ENCODE assay signal across 18 mouse cellular contexts in the genomic region with DNA sequence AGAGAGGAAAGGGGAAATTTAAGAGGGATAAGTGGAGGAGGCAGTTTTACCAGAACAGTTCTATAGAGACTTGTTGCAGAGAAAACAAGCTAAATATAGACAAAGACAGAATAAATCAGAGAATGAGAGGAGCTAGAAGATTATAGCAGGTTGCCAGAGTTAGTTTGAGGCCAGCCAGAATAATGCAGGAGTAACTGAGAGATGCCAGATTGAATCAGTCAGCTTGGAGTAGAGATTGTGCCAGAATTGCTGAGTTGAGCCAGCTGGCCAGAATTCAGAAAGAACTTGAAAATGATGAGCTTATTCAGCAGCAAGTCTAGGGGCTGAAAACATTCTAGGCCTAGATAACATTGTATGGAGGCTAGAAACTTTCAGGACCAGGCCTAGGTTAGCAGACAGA.
"Had no signal": no experiment of that assay in that cellular context is flagged by ENCODE, and none has a peak within 500 bp of the region (broad histone marks: within the 10 kb centered on the region; RNA-seq: fewer than 3 reads in every experiment).

No protein-coding gene starts in this region.

- DNase-seq: liver, postnatal 0 days; lung, postnatal 14 days; lung, postnatal 36 days; right cerebral cortex, postnatal 14 days; thymus, adult 2 months; thymus, postnatal 25 days; thymus, postnatal 4 days had no signal

- H3K9me3 ChIP-seq: liver, embryonic 15.5 days; megakaryocyte, embryonic 14.5 days; midbrain, embryonic 15.5 days; stomach, embryonic 15.5 days had no signal

- H3K4me2 ChIP-seq: liver, embryonic 15.5 days; lung, embryonic 15.5 days; midbrain, embryonic 11.5 days; midbrain, embryonic 13.5 days; midbrain, embryonic 15.5 days; neural tube, embryonic 12.5 days; stomach, embryonic 15.5 days had no signal

- H3K4me3 ChIP-seq: liver, embryonic 15.5 days; lung, embryonic 15.5 days; megakaryocyte, embryonic 14.5 days; midbrain, embryonic 13.5 days; midbrain, embryonic 15.5 days; neural tube, embryonic 12.5 days; stomach, embryonic 15.5 days had no signal

- H3K27ac ChIP-seq: liver, embryonic 15.5 days; lung, embryonic 15.5 days; macrophage; midbrain, embryonic 13.5 days; midbrain, embryonic 15.5 days; neural tube, embryonic 12.5 days; stomach, embryonic 15.5 days; stomach, postnatal 0 days had no signal

- H3K36me3 ChIP-seq: liver, embryonic 15.5 days; lung, embryonic 15.5 days; midbrain, embryonic 13.5 days; midbrain, embryonic 15.5 days; neural tube, embryonic 12.5 days; stomach, embryonic 15.5 days had no signal

- H3K9ac ChIP-seq: liver, embryonic 15.5 days; liver, postnatal 0 days; lung, embryonic 15.5 days; midbrain, embryonic 13.5 days; midbrain, embryonic 15.5 days; neural tube, embryonic 12.5 days; stomach, embryonic 15.5 days had no signal

- H3K27me3 ChIP-seq: liver, embryonic 15.5 days; lung, embryonic 15.5 days; megakaryocyte, embryonic 14.5 days; midbrain, embryonic 13.5 days; midbrain, embryonic 15.5 days; neural tube, embryonic 12.5 days; stomach, embryonic 15.5 days had no signal

- H3K4me1 ChIP-seq: liver, embryonic 15.5 days; lung, embryonic 15.5 days; megakaryocyte, embryonic 14.5 days; midbrain, embryonic 13.5 days; midbrain, embryonic 15.5 days; neural tube, embryonic 12.5 days; stomach, embryonic 15.5 days had no signal

- ATAC-seq: liver, postnatal 0 days; lung, postnatal 0 days; midbrain, embryonic 13.5 days; midbrain, embryonic 15.5 days had no signal
